Mouse (Mus musculus) embryonic facial prominence, embryonic 10.5 days (tissue): ENCODE results near the gene Fam243. TPM values are rescaled to one million over a fixed set of nuclear protein-coding genes. Genes with fewer than 3 reads are reported as not detected.

Experiments used
- DNase-seq: peaks from one replicate; pipeline ENCODE4 v3.0.0-alpha.2; 2017; ENCODE audit warnings: low spot score
- H3K27ac ChIP-seq: fragments of 300-500 bp; sonication (generic); replicated peaks from 2 replicates; pipeline ENCODE4 v1.5.1; 2016; ENCODE audit warnings: mild to moderate bottlenecking
- H3K27me3 ChIP-seq: fragments of 300-500 bp; sonication (generic); replicated peaks from 2 replicates; pipeline ENCODE4 v1.6.1; 2016; ENCODE audit warnings: low read depth, mild to moderate bottlenecking; ENCODE audit not compliant: poor library complexity, severe bottlenecking
- H3K36me3 ChIP-seq: fragments of 300-500 bp; sonication (generic); replicated peaks from 2 replicates; pipeline ENCODE4 v1.6.1; 2016; ENCODE audit warnings: mild to moderate bottlenecking, moderate library complexity
- H3K4me1 ChIP-seq: fragments of 300-500 bp; sonication (generic); 2 replicates; pipeline ENCODE4 v1.6.1; 2016
- H3K4me3 ChIP-seq: fragments of 300-500 bp; sonication (generic); 2 replicates; pipeline ENCODE4 v1.5.1; 2016; ENCODE audit warnings: mild to moderate bottlenecking, moderate library complexity
- H3K9me3 ChIP-seq: fragments of 300-500 bp; sonication (generic); 2 replicates; pipeline ENCODE4 v1.6.1; 2016; ENCODE audit warnings: mild to moderate bottlenecking
- WGBS: fragments of 180-500 bp; shearing (Covaris S2); methylation state at CpG from one replicate; pipeline ENCODE4 v1.1.7; 2016; 5-methylcytosine and 5-hydroxymethylcytosine counted together
- polyA plus RNA-seq: library from polyadenylated mRNA; unstranded; fragments of >200 nt; fragmentation: Nextera tagmentation; extraction: Ambion mirVana; gene quantifications from 2 replicates; pipeline ENCODE4 v1.2.1, GENCODE M21; 2016

Gene Fam243
- polyA plus RNA-seq, 1 experiment from 2014 or later = not detected

DNA sequence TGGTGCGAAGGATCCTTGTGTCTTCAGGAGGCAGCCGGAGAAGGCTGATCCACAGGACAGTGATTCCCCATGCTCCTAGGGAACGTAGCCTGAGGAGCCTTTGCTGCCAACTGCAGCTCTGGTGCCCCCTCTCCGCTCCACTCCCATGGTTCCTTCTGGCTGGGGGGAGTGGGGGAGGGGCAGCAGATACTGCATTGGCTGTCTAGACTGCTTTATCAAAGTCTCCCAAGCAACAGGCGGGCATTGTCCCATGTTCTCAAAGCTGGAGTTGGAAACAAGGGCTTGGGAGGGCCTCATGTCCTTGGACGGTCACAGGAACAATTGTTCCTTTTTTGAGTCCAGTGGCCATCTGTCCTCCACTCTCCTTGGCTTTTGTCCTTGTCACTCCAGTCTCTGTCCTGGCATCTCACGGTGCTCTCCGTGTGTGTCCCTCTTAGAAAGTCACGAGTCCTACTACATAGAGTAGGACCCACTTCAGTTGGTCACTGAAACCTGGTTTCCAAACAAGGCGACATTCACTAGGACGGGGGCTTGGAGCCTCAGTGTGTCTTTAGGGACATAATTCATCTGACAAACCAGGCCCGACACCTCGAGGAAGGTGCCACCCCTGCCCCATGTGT, 25.2 kb upstream of the Fam243 start:
- no peak overlapping the region for H3K4me3 ChIP-seq
- 64% methylated on average over 13 of the region's 13 CpGs for WGBS
- H3K27me3 ChIP-seq = no peaks in the 10 kb centered on the region
- no peaks in the 10 kb centered on the region for H3K36me3 ChIP-seq
- peaks cover 11% of the 10 kb centered on the region for H3K4me1 ChIP-seq
- DNase-seq = peak; percentile 45
- H3K9me3 ChIP-seq = no peaks in the 10 kb centered on the region
- peak overlapping the region; percentile 40; the same call in 1 of the 2 replicates for H3K27ac ChIP-seq

DNA sequence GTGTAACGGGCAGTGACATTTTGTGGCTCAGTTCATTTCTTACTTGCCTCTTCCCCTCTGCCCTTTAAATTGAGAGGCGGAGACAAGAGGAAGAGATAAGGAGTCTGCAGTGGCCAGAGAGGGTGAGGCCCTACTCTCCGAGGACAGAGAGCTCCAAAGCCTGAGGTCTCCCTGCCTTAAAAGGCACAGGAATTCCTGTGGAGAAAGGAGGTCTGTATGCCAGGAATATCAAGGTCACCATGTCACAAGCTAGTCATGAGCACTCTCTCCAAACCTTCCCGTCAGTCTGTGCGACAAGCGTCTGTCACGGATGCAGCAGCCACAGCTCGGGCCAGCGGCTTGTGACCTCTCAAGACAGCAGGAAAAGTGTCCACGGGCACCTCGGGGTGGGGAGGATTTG, 23.9 kb upstream of the Fam243 start:
- Histone ChIP-seq H3K27me3 (no peaks in the 10 kb centered on the region), H3K27ac (0 out of 2 replicates have a peak overlapping the region, but pooled peaks have one; percentile 24), H3K36me3 (no peaks in the 10 kb centered on the region), H3K4me1 (peaks cover 24% of the 10 kb centered on the region), H3K9me3 (no peaks in the 10 kb centered on the region), H3K4me3 (no peak overlapping the region)
- DNase-seq = no peak
- WGBS = 60% methylated on average over 11 of the region's 11 CpGs

DNA sequence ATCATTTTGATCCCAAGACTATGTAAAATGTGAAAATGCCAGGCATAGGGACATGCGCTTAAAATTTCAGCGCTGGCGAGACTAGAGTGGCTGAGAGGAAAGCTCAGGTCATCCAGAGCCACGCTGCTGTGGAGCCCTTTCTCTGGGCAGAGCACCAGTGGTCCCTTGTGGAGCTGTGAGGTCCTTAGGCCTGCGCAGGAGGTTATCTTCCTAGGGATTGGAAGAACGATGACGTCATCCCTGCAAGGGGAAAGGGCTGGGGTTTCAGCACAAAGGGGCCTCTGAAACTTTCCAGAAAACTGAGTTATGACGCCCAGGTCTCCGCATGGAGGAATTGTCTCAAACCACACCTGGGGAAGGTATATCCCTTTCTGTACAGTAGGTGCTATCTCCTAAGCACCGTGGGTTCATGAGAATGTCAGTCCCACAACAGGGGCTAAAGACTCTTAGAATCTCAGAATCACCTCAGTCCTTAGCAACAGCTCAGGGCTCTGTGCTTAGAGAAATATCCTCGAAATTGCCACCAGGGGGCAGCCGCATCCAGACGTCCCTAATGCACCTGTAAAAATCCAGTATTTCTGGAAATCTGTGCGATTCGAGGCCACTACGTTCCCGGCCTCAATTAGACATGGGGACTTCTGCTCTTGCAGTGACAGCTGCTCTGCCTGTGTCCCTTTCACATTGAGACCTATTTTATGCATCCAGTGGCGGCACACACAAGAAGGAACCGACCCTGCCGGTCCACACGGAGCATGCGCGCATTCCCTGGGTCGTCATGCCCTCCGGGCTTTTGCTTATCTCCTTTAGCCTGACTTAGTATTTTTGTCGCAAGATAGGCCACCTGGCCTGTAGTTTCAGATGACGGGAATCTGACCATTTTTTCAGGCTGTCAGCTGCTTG, 19.6 kb upstream of the Fam243 start:
- no peak overlapping the region for H3K27ac ChIP-seq
- peak overlapping the region; percentile 43 for H3K4me3 ChIP-seq
- DNase-seq = peak; percentile 80
- H3K27me3 ChIP-seq = no peaks in the 10 kb centered on the region
- no peaks in the 10 kb centered on the region for H3K36me3 ChIP-seq
- 29% methylated on average over 27 of the region's 27 CpGs for WGBS
- no peaks in the 10 kb centered on the region for H3K9me3 ChIP-seq
- peaks cover 23% of the 10 kb centered on the region for H3K4me1 ChIP-seq

DNA sequence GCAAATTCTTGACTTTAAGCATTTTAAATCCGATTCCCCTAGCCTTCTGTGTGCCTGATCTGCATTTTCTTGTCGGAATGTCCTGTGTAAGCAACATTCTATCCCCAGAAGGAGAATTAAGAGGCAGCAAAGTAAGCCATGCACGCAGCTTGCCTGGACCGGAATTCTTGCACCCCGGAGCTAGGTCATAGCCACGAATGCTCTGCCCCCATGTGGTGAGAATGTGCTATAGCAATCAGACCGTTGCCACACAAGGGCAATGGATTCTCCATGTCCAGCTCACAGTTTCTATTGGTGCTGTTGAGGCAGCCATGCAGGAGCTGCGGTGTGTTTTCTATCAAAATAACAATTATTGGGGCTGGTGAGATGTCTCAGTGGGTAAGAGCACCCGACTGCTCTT, 15.0 kb upstream of the Fam243 start:
- Histone ChIP-seq H3K4me1 (peaks cover 31% of the 10 kb centered on the region), H3K36me3 (no peaks in the 10 kb centered on the region), H3K27me3 (peaks cover 11% of the 10 kb centered on the region; the same call in 1 of the 2 replicates), H3K9me3 (no peaks in the 10 kb centered on the region), H3K4me3 (no peak overlapping the region), H3K27ac (no peak overlapping the region)
- WGBS = 7% methylated on average over 9 of the region's 9 CpGs
- peak; percentile 86 for DNase-seq

DNA sequence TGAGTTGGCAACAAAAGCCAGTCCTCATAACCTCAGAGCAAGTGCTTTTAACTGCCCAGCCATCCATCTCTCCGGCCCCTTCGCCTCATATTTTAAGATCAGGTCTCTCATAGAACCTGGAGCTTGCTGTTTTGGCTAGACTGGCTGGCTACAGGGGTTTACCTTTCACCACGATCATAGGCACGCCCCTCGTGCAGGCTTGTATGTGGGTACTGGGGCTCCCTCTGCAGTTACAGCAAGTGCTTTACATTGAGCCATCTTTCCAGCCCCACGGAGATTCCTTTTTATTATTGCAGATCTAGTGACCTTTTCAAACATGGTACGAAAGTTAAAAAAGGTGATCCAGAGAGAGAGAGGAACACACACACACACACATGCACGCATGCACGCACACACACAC, 13.4 kb upstream of the Fam243 start:
- Histone ChIP-seq H3K27ac (no peak overlapping the region), H3K9me3 (no peaks in the 10 kb centered on the region), H3K4me3 (no peak overlapping the region), H3K36me3 (no peaks in the 10 kb centered on the region), H3K27me3 (peaks cover 11% of the 10 kb centered on the region; the same call in 1 of the 2 replicates), H3K4me1 (peaks cover 30% of the 10 kb centered on the region)
- no peak for DNase-seq
- 68% methylated on average over 9 of the region's 9 CpGs for WGBS

DNA sequence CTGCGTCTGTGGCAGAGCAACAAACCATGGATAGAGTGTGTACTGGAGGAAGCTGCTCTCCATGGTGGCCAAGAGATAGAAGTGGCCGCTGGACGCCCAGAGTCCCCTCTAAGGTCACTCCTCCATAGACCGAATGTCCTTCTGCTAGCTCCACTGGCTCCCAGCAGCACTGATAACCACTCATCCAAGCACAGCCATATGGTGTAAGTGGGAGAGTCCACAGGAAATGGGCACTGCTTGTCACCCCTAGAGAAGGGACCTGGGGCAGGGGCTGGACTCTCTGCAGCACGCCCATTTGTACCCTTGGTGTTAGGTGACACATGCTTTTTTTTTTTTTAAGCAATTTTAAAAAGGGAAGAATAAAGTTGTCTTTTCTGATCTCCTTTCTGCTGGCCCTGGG, 9.7 kb upstream of the Fam243 start:
- Histone ChIP-seq H3K4me3 (no peak overlapping the region), H3K4me1 (peaks cover 30% of the 10 kb centered on the region), H3K9me3 (no peaks in the 10 kb centered on the region), H3K36me3 (no peaks in the 10 kb centered on the region), H3K27ac (peak overlapping the region; percentile 51; the same call in 1 of the 2 replicates), H3K27me3 (peaks cover 11% of the 10 kb centered on the region; the same call in 1 of the 2 replicates)
- 81% methylated on average over 5 of the region's 5 CpGs for WGBS
- DNase-seq = no peak

DNA sequence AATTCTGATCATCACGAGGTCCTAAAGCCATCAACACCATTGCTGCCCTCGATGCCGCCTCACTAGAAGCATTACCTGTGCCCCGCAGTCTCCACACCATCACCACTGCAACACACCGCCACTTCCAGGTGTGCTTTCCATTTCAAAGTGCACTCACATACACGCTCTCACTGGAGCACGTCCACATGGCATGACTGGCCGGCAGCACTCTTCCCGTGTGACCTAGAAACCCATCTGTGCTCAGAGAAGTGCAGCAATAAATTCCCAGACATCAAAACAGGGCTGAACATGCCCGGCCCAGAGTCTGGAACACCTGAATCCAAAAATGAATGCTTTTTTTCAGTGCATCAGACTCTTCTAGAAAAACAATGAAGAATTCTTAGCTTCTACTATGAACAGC, 6.7 kb upstream of the Fam243 start:
- no peak overlapping the region for H3K27ac ChIP-seq
- DNase-seq = no peak
- WGBS = 91% methylated on average over 10 of the region's 10 CpGs
- H3K36me3 ChIP-seq = no peaks in the 10 kb centered on the region
- H3K4me3 ChIP-seq = no peak overlapping the region
- H3K4me1 ChIP-seq = peaks cover 37% of the 10 kb centered on the region
- no peaks in the 10 kb centered on the region; the same call in 1 of the 2 replicates for H3K27me3 ChIP-seq
- H3K9me3 ChIP-seq = no peaks in the 10 kb centered on the region

DNA sequence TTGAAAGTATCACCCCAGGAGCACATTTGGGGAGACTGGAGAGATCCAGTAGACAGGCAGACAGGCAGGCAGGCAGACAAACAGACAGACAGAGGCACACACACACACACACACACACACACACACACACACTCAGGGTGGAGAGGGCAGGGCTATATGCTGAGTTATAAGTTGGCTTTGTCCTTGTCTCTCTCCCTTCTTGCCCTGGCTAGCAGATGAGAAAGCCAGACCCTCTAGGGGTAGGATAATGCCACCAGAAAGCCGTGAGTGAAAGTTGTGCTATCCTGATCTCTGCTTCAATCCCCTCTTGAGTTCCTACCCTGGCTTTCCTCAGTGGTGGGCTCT, 3.8 kb upstream of the Fam243 start:
- Histone ChIP-seq H3K9me3 (no peaks in the 10 kb centered on the region), H3K27ac (peak overlapping the region; percentile 24), H3K4me1 (peaks cover 18% of the 10 kb centered on the region), H3K27me3 (no peaks in the 10 kb centered on the region; the same call in 1 of the 2 replicates), H3K4me3 (no peak overlapping the region), H3K36me3 (no peaks in the 10 kb centered on the region)
- DNase-seq = no peak
- WGBS = 46% methylated on average over 1 of the region's 1 CpGs

DNA sequence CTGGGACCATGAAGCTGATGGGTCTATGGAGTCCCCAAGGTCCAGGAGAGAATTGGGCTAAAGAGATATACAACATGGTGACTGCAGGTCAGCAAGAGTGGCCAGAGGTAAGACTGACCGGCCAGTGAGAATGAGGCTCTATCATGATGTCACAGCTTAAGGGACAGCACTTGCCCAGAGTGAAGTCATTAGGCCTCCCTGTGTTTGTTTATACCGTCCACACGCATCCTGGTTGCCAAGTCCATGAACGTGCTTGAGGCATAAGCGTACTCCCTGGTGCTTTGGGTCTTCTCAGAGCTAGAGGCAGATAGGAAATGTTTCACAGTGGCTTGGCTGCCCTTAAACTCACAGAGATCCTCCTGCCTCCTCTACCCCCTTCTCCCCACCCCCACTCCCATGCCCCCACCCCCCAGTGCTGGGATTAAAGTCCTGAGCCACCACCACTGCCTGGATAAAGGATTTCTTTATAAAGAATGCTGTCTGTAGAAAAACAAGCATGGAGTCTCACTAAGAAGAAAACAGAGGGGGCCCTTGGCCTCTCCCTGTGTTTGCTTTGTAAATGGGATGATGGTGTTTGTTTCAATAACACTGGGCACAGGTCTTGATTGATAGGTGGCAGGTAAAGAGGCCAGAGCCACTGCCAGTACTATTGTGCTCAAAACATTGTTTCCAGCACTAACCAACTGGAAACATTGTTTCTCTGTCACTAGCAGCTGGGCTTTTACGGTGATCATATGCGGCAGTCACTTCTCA, 3.2 kb upstream of the Fam243 start:
- DNase-seq = no peak

DNA sequence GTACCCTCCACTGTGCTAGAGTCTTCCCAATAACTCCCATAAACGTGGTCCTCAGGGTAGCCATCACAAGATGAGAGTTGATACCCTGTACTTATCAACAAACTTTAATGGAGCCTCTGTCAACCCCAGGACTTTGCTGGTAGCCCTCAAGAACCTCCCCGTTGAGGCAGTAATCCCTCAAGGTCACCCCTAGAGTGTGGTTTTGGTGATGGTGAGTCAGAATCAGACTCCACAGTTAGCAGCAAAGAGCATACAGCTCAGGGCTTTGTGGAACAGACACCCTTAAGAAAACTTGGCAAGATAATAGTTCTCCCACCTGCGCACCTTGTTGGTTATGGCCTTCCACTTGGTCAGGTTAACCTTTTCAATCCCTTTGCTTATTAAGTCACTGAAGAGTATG, 880 bp downstream of the Fam243 start:
- 85% methylated on average over 3 of the region's 3 CpGs for WGBS

More for the DNA sequence above, 3.2 kb upstream of the Fam243 start:
- H3K27ac ChIP-seq = peak overlapping the region; percentile 24
- peaks cover 14% of the 10 kb centered on the region for H3K4me1 ChIP-seq
- no peaks in the 10 kb centered on the region; the same call in 1 of the 2 replicates for H3K27me3 ChIP-seq
- no peaks in the 10 kb centered on the region for H3K9me3 ChIP-seq
- no peaks in the 10 kb centered on the region for H3K36me3 ChIP-seq
- no peak overlapping the region for H3K4me3 ChIP-seq
- 42% methylated on average over 7 of the region's 7 CpGs for WGBS

DNA sequence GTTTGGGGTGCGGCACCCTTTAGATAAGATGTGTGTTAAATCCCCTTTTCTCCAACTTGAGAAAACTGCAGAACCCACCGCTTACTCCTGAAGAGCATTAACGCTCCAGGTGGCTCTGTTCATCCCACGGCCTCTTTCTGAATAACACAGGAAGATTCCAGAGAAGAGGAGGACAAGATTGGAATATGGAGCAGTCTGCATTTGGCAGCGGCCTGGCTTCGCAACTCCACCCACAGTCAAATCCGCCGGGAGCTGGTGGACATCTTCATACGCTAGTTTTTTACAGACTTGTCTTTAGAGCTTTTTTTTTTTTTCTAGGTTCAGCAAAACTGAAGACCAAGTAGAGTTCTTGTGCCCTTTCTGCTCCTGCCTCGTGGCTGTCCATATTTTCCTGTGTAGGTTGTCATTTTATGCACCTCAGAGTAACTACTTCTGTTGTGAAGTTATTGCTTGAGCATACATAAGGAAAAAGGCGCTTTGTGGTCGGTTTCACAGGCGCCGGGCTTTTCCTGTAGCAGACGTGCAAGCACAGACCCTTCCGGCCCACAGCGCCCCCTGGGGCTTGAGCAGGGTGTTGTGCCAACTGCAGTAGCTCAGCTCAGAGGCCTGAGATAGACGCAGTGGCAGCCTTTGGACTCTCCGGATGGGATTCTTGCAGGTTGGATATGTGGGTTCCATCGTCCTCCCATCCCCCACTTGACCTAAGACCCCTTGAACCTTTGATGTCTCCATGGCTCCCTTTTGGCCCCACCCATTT, 1.7 kb downstream of the Fam243 start:
- Histone ChIP-seq H3K27ac (no peak overlapping the region), H3K4me3 (no peak overlapping the region), H3K36me3 (no peaks in the 10 kb centered on the region), H3K9me3 (no peaks in the 10 kb centered on the region), H3K27me3 (no peaks in the 10 kb centered on the region), H3K4me1 (peaks cover 8% of the 10 kb centered on the region)
- peak; percentile 66 for DNase-seq
- 64% methylated on average over 20 of the region's 20 CpGs for WGBS

More for the DNA sequence above, 880 bp downstream of the Fam243 start:
- no peaks in the 10 kb centered on the region; the same call in 1 of the 2 replicates for H3K27me3 ChIP-seq
- H3K9me3 ChIP-seq = no peaks in the 10 kb centered on the region
- no peak for DNase-seq
- H3K4me1 ChIP-seq = peaks cover 14% of the 10 kb centered on the region
- H3K4me3 ChIP-seq = no peak overlapping the region
- H3K27ac ChIP-seq = no peak overlapping the region
- H3K36me3 ChIP-seq = no peaks in the 10 kb centered on the region
